Mouse (Mus musculus): ENCODE measurements around the gene Klf7.

Klf7 gene

DNA sequence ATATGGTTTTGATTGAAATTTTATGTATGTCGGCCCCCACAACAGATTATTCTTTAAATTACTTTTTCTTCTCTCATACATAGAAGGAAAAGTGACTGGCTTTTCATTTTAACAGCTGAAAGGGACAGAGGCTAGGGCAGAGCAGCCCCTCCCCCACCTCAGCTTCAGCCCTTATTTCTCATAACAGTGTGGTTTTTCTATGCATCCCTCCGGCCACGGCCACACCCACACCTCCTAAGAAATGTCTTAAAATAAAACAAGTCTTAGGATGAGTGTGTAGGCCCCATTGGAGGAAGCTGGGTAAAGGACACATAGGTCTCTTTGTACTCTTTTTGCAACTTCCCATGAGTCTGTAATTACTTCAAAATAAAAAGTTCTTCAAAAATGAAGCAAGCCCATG lies 20.8 kb downstream of the Klf7 start:
- no peak for DNase-seq

DNA sequence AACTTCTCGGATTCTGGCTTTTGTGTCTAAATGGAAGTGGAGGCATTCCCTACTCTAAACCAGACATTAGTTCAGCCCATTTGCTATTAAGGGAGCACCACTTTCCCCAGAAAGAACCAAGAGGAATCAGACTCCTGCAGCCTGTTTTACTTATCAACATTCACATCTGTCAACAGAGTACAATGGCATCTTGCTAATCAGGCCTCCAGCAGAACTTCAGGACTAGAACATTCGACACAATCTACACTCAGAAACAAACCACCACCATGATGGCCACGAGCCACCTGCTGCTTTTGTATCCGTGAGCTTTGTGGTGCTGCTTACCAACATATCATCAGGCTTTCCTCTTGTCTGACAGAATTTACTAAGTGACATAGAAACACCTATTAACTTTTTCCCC lies 23.3 kb downstream of the Klf7 start:
- DNase-seq, result no peak

DNA sequence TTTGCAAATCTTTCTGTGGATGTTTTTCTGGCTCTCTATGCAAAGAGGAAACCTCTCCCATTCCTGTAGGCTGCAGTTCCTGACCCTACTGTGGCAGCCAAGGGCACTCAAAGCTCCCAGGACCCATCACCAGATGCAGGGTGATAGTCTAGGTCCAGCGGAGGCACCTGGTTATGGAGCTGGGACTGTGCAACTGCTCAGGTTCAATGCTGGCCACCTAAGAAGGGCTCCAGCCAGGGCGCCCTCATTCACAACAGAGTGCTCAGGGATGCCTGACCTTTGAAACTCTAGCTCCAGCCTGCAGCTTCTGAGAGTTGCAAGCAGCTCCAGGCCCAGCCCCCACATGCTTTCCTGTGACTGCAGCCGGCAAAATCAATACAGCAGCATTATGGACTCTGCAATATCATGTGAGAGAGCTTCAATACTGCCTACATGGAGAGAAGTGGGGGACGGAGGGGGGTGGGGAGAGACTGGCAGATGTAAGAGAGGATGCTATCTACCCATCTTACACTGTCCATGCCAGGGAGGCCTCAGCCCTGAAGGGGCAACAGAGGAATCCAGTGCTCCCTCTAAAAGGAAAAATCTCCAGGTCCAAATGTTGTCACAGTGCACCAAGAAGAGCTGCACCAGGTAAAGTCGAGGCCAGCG lies 24.3 kb downstream of the Klf7 start:
- DNase-seq, result no peak

DNA sequence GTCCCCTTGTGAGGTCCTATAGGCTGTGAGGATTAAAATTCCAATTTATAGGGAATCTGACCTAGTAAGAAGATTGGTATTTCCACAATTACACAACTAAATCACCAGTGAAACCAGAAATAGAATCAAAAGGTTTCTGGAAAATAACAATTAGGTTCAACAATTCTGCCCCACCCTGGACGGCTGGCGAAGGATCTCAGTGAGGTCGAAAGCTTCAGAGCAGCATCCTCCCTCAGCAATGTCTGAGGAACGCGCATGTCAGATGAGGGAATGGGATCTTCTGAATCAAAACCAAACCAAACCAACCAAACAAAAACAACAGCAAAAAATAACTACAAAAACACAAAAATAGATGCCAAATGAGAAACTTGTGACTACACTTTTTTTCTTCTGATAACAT lies 29.1 kb downstream of the Klf7 start:
- DNase-seq, result no peak

DNA sequence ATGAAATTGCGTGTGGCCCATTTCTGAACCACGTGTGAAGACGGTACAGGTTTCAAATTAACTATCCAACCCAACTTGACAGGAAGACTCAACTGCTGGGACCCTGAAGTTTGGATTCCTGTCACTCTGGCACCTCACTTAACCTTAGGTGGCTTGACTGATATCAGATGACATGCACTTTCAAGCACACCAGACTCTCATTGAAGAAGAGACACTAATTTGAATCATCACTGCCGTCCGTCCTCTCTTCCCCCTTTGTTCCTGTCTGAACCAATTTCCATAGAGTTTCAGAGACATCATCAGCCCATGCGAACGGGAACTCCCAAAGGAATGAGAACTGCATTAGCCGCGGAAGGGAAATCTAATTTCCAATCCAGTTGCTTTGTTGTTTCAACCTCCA lies 30.5 kb downstream of the Klf7 start:
- no peak for DNase-seq

DNA sequence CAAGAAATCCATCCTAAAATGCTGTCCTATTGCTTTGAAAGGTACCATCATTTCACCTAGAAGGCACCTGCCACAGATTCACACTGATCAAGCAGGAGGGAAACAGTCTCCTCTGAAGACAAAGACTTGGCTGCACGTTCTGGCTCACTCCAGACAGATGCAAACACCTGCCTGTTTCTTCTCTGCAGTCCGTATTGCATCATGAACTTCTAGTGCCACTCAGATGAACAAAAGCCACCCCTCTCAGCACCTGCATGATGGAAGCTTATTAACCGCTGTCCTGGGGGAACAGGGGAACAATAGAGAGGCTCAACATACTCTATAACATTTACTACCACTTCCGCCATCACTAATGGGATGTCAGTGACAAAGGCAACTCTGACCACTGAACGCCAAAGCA lies 31.5 kb downstream of the Klf7 start:
- DNase-seq, result no peak

DNA sequence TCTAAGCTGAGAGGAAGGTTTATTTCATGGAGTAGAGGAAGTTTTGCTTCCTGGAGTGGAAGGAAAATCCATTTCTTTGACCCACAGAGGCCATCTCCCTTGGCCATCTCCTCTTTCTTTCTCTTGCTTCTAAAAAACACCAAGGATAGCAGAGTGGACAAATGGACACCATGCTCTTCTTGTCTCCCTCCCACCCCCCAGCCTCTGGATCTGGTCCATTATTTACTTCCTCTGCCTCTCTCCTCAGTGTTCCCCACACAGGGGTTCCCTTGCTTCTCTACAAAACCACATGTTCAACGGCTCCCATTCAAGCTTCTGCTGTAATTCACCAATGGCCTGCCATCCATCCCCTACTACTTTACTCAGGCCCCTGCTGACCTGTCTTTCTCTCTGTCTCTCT lies 32.4 kb downstream of the Klf7 start:
- DNase-seq, result no peak

DNA sequence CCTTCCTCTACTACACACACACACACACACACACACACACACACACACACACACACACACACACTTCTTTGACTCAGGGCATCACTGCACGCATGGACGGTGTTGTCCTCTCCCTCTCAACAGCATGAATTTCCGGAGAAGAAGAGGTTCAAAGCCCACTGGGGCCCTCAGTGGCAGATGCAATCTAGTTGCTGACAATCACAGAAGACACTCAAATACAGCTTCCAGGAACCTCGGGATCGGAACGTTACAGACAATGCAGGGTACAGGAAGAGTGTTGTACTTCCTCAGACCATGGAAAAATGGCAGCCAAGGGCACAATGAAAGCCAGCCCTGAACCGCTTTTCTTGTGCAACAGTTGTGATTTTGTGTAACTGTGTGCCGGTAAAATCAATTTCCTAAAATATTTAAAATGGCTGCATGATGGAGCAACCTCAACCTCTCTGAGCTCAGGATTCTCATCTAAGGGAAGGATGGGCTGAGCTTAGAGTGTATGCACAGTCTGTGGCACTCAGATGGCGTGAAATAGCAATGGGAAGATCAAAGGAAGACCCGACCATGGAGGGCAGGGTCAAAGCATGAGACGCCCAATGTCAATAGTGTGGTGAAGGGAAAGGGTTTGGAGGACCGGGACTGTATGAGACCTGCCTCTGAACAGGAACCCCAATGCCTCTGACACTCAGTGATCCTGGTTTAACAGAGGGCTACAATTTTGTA lies 33.3 kb downstream of the Klf7 start:
- no peak for DNase-seq

DNA sequence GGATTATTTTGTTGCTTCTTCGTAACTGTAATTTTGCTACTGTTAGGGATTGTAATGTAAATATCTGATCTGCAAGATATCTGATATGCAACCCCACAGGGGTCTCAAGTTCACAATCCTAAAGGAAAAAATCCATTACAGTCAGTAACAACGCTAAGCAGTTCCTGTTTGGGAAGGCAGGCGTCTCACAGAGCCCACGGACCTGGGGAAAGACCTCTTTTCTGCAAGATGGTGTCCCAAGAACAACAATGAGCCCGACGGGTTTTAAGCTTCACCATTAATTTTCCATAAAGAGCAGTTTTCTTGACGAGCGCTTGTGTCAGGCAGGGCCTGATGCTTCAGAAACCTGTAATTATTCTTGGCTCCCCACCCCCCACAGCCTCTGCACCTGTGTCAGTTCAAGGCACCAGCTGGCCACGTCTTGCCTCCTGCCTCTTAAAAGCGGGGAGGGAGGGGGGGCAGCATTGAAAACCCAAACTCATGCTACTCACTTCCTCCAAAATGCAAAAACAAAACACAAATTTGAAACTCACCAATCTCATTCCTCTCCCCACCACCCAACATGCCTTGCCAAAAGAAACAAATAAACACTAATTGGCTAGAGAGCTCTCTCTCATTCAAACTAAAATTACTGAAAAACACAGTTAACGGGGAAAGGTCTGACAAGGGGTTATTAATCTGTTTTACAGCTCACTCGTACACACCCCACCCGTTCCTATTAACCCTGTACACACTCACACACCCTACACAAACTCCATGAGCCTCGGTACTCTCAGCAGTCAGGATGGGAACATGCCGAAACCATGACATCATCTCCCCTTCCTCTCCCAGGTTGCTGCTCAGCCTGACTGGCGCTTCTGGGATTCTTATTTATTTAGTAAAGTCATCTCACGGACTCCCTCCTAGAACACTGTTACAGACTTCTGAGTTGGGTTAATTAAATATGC lies 34.2 kb downstream of the Klf7 start:
- no peak for DNase-seq

DNA sequence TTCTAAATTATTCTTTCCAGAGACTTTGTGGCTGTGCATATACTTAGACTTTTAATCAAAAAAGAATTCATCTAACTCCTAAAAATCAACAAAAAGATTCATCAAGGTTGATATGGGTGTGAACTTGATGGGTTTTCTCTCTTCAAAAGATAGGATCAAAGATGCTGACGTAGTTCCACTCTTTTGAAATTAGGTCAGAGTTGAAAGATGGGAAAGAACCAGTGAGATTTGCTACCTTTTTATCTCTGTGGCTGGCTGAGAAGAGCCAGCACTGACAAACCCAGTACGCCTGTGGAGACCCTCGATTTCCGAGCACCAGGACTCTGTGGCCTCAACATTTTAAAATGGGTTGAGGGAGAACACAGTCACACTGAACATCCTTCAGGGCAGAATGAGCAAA lies 36.2 kb downstream of the Klf7 start:
- no peak for DNase-seq

DNA sequence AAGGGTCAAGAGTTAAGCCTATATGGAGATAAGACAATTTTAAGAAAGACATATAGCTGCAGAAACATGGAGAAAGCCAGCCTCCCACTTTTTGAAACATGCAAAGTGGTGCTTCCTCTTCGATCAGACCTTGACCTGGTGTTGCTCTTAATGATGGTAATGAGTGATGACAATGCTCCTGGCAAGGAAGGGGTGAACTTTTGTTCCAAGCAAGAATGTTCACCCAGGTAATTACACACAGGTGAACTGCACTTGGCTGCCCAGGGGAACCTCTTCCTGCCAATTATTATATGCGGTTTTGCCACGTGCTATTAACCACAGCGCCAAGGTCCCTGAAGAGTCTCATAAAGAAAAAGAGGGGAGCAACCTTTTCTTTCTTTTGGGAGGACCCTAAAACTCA lies 36.7 kb downstream of the Klf7 start:
- DNase-seq, result no peak

DNA sequence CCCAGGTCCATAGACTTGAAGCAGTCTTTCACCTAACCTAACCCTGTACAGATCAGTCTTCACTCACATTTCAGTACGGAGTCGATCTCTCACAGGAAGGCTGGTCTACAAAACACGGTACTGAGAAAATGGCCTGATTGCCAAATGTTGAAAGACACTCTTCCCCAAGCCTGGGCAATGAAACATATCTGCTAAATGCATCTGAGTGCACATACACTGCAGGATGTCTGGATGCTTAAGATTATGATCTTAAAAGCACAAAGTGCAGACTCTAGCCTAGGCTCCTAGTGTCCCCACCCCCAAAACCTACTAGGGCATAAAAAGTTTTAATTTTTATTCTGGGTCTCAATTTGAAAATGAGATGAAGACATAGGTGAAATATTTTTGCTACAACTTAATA lies 37.4 kb downstream of the Klf7 start:
- DNase-seq, result no peak

DNA sequence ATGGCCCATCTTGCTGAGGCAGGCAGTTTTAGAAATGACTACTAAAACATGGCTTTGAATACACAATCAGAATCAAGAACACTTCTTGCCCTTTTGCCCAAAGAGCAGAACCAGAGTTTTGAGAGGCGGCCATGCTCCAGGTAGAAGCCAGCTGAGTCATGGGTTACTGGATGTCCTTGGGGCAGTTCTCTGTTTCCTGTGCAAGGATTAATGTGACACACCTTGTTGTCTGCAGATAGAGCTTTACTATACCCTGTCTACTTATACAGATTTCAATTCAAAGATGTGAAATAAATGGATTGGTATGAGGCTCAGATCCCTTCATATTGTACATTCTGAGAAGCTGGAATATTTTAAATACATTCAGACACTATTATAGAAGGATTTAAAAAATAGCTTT lies 40.3 kb downstream of the Klf7 start:
- DNase-seq, result no peak

DNA sequence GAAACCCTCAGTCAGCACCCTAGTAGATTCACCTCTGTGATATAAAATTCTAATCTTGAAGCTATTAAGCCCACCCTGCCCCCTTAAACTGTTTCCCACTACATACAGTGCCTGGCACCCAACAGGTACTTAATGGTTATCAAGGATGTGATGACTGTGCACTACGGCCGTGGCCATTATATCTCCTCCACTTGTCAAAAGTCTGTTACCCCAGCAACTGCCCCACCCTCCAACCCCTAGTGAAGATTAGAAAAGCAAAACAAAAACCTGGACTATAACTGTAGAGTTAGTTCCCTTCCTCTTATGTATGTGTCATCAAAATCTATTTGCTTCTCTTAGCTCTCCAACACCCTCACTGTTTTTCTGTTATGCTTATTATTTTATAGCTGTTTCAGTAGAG lies 40.9 kb downstream of the Klf7 start:
- no peak for DNase-seq

DNA sequence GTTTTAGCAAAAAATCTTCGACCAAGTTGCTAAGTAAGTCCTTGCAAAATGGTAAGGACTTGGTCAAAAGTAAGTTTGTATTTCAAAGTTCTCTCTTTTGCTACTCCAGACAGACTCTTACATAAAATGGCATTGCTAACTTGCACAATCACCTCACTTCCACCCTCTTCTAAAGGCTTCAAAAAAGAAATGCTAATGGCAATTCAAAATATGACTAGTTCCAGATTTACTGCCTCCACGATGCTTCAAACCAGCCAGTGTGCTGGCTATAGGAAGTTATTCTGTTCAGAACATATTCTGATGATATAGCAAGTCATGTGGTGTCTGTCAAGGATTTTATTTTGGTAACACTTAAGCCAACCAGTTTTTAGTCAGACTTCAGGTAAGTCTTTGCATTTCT lies 41.8 kb downstream of the Klf7 start:
- no peak for DNase-seq

DNA sequence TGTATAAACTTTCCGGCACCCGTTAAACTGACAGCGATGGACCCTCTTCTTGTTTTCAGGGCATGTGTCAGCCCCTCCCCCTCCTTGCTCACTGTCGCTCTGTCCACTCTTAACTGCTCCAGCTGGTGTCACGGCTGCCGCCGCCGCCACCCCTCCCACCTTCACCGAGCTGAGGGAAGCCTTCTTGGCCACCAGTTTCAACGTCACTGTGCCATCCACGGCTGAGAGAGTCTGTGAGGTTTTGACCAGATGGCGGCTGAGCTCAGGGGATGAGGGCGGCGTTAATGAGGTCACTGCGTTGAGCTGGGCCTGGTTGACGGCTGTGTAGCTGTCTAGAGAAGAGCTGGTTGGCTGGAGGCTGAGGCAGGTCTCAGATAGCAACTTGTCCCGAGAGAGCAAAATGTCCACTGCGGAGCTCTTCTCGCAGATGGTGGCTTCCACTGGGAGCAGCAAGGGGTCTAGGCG lies 43.3 kb downstream of the Klf7 start:
- DNase-seq, result no peak

DNA sequence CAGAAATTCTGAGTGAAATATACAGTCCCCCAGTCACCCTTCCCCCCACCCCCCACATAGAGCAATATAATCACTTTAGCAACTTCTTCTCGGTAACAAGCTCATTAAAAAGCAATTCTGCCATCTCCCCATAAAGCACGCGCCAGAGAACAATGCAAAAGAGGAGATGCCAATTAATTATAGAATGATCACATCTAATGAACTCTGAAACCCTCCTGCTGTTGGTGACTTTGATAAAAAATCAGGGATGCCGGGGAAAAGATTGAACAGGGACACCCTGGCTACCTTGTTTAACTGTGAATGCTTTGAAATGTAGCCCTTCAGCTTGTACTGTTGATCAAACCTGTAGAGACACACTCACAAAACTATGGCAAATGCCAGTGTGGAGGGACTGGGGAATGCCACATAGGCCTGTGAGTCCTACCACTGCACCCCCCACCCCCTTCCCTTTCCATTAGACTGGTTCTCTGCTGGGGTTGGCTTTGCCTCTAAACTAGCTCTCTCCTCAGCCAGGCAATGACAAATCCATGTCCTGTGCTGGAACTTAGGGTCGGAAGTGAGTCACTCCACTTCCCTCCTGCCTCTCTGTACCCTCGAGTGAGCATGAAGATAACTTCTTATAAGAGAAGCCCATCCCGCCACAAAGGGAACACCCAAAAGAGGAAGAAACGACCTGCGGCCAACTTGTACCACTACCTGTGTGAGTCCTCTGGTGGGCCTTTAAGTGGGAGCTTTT lies 43.9 kb downstream of the Klf7 start:
- no peak for DNase-seq

DNA sequence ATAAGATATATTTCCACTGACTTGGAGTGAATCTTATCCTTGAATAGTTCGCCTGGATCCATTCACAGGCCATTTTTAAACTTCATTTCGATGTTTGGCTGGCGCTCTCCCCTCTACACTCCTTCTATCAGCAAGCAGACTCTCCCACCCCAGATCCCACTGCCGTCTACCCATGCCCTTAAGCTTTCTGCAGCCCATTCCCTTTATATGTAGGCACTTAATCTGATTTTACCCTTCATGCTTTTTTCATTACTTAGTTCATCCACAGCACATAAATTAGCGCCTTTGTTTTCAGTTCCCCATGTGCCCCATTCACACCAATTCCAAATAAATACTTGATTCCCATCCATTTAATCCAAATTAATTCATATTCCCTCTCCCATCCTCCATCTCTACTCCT lies 48.0 kb downstream of the Klf7 start:
- no peak for DNase-seq

DNA sequence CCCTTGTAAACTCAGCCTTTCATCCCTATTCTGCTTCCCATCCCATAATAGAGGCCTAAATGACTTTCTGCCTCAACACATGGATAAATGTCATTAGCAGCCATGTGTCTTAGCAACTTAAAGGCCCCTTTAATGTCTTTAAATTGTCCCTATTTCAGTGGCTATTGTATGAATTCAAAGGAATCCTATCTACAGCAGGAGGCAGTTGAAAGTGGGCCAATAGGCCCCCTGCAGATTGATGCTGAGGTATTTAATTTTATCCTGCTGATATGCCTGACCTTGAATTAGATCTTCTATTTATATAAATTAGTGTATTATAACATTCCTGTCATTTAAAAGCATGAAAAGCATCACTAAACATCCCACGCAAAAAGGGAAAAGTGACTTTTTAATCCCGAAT lies 51.1 kb downstream of the Klf7 start:
- DNase-seq, result no peak

DNA sequence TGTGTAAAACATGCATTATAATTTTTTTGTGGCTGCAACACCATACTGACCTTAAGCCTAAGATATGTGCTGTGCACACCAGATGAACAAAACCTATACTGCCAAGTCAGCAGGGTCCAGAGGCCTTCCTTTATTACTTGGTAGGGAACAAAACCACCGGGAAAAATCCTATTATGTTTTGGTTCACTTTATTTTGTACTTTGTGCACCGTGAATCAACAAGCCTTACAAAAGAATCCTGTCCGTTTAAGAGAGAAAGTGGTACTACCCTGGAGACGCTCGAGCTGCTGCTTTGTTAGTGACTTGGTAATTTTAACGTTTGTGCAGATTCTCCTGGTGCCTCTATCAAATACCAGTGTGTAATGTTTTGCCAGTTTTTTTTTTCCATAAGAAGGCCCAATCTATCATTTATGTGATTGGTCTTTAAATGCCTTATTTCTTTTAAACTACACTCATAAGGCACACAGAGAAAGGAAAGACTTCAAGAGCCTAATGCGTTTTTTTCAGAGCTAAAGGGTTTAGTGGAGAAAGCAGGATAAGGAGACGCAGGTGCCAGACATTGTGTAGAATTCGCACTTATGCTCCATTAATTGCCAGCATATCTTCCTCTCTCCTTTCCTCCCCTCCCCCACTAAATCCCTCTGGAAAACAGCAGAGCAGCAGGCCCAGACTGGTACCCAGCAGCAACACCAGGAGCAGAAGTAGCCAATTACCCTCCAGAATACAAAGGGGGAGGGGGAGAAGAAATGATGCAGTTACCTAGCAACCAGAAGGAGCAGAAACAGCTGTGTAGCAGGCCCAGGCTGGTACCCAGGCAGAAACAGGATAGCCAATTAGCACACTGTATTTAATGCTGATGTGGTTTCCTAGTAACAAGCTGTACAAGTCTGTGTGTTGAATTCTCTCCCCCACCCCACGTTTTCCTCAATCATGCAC lies 55.5 kb downstream of the Klf7 start:
- peak; percentile 44 for DNase-seq

DNA sequence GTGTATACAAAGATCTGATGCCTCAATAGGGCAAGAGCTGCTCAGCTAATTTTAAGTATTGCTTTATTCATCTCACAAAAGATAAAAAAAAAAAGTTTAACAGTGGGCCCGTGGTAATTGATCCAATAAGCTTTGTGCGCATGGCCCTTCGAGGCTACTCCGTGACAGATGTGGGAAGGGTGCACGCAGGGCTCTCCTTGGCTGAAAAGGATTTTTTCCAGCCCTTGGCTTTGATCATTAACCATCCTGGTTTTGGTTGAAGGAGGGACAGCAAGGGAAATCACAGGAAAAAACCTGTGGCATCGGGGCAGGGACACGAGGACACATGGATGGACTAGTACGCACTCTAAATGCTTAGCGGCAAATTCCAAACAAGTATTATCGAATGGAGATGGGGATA lies 60.6 kb downstream of the Klf7 start:
- no peak for DNase-seq
